Mouse (Mus musculus): ENCODE measurements around the gene Txnl4b.
A peak's percentile ranks its signal among the peaks of the same experiment; 100 is the strongest.

The Txnl4b gene

DNA sequence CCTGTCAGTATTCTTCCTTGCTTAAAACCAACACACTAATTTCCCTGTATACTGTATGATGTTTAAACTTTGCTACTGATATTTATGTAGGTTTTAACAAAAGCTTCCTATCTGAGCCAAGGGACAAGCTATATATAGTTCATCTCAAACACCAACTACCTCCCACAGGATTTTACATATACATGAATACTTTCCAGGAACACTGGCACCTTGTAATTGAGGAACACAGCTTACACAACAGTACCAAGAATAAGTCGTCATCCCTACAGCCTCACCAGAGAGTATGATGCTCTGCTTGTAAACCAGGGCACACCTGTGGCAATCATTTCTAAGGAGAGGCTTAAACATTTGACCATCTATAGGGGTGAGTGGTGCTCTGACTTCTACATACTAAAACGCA, 41.0 kb downstream of the Txnl4b start:
- no peak for DNase-seq

DNA sequence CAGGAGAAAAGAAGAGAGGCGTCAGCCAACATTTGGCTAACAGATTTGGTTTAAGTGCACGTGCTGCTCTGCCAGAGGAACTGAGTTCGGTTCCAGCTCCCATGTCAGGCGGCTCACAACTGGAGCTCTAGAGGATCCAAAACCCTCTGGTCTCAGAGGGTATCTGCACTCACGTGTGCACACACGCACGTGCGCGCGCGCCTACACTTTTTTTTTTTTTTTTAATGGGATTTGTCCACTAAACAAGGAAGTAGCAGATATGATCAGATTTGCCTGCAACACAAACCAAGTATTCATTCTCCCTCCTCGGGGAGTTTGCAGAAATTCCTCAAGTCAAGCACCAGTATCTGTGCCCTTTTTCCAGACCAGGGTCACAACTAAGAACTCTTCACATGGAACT, 42.0 kb downstream of the Txnl4b start:
- no peak for DNase-seq

DNA sequence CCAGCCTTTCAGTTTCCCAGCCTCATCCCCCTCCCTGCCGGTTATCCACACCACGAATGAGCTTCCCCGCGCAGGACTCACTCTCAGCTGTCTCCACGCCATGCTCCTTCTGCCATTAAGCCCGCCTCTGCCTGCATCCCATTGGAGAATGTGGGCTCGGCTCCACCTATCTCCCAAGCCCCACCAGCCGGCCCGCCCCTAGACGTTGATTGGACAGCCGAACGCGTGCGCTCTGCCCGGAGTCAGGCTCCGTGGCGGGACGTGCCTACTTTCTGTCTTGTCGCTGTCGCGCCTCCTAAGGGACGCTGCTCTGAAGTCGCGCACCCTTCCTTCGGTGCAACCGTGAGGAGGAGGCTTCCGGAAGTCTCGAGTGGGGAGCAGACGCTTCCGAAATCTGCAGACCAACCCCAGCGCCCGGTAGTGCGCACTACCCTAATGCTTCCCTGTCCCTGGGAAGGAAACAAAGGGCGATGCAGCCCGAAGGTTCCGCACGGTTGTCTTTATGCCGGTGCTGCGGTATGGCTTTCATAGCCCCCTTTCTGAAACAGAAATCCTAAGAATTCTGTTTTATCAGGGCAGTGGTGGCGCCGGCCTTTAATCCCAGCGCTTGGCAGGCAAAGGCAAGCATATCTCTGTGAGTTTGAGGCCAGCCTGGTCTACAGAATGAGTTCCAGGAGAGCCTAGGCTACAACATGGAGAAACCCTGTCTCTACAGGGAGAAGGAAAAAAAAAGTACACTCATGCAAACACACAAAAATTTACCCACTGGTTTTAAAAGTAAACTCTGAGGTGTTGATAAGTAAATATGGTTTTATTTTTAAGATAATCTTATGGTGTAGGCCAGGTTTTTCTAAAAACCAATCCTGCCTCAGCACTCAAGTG, 42.8 kb downstream of the Txnl4b start, which contains the start of gene Dhodh:
Gene Dhodh (minus strand): TSS at position 403 of the 882 bp plus-strand sequence.
- DNase-seq, result peak; percentile 94 to 95

DNA sequence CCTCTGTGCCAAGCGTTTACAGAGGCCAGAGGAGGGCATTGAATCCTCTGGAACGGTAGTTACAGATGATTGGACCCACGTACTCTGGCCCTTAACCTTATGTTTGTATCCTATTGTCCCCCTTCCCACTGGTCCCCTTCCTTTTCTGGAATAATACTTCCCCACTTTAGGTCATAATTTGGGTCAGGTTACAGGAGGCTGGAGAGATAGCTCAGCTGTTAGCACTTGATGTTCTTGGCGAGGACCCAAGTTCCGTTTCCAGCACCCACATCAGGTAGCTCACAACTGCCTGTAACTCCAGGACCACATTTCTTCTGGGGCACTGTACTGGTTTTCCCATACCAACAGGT, 43.4 kb downstream of the Txnl4b start:
- DNase-seq, result peak; percentile 19 to 29

DNA sequence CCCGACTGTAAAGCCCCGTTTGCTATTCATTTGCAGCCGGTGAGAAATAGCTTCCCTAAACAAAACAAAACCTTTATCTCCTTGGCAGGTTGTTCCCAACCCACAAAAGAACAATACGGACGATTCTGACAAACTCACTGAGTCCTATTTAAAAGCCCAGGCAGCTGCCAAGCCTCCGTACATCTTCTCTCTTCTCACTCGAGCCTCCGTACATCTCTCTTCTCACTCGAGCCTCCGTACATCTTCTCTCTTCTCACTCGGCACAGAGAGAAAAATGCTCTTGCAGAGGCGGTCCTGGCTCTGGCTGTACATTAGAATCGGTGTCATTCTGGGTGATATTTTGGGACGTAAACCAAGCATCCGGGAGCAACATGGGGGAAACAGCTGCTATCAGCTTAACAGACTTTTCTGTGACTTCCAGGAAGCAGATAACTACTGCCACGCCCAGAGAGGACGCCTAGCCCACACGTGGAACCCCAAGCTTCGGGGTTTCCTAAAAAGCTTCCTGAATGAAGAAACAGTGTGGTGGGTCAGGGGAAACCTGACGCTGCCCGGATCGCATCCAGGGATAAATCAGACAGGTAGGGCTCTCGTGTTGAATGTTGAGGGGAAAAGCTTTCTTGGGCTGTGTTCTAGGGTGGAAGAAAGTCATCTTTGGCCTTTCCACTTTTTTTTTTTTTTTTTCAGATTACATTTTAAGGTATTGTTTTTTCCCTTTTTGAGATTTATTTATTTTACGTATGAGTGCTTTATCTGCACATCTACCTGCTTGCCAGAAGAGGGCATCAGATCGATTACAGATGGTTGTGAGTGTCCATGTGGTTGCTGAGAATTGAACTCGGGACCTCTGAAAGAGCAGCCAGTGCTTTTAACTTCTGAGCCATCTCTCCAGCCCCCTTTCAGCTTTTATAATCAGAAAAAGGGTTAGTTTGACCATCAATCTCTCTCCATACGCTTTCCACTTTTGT, 48.8 kb downstream of the Txnl4b start, which contains the start of gene Pkd1l3:
Gene Pkd1l3 (plus strand): TSS at position 275 of the 968 bp plus-strand sequence.
- peak; percentile 9 to 13 for DNase-seq

DNA sequence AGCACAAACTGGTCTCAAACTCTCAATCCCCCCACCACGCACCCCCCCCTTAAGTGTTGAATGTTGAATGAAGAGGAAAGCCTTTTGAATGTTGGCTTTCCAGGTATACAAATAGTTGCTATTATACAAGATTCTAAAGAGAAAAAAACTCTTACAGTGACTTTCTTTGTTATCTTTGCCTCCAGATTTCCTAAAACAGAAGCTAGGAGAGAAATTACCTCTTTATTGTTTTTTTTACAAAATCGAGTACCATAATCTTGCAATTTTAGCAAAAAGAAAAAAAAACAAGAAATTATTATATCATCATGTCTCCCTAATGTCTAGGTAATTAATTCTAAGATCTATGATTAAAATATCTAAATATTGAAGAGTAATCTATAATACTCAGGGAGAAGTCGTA, 49.9 kb downstream of the Txnl4b start:
- no peak for DNase-seq

Measured in B cell, adult 2 months (primary cell).